Mouse (Mus musculus) bone marrow macrophage, adult 2 months (primary cell): Measurements from ENCODE around the gene Msln.

Experiments used
- CTCF ChIP-seq: IDR thresholded peaks from 2 replicates; pipeline ENCODE4 v1.5.1; 2012; ENCODE audit warnings: low read depth, mild to moderate bottlenecking, low read length, moderate library complexity
- POLR2A ChIP-seq: IDR thresholded peaks from 2 replicates; pipeline ENCODE4 v1.6.1; 2012; ENCODE audit warnings: mild to moderate bottlenecking, low read depth, low read length, borderline replicate concordance

DNA sequence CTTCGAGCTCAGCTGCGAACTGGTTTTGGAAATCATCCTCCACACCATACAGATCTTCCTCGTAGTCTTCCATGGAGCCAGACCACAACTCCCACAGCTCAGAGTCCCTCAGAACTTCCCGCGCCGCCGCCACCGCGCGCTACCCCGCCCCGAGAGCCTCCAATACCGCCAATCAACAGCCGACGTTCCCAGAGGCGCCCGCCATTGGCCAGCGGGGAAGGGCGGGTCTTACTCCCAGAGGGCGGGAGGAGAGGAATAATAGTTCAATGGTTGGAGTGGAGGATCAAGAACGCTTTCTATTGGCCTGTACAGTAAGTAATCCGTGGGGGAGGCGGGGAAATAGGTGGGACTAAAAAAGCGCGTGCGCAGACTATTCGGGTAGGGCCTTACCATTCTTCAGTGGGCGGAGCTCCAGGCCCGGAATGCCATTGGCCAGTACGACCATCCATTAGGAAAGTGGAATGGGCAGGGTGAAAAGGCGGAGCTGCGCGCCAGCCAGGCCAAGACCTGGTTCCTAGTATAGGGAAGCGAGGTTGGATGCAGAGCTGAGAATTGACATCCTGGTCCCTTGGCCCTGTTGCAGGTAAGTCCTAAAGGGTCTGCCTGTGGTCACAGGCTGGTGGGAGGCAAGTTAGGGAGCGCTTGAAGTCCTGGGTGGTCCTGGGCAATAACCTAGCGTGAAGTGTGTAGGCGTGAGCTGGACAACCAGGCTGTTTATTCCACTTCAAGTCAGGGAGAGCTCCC is 26.7 kb downstream of the Msln start, which contains the start of the genes Chtf18 and Rpusd1:
- TF ChIP-seq CTCF = no peak
- no peak for TF ChIP-seq POLR2A
